Comparison of ENCODE assay signal across 8 mouse cellular contexts in the genomic region with DNA sequence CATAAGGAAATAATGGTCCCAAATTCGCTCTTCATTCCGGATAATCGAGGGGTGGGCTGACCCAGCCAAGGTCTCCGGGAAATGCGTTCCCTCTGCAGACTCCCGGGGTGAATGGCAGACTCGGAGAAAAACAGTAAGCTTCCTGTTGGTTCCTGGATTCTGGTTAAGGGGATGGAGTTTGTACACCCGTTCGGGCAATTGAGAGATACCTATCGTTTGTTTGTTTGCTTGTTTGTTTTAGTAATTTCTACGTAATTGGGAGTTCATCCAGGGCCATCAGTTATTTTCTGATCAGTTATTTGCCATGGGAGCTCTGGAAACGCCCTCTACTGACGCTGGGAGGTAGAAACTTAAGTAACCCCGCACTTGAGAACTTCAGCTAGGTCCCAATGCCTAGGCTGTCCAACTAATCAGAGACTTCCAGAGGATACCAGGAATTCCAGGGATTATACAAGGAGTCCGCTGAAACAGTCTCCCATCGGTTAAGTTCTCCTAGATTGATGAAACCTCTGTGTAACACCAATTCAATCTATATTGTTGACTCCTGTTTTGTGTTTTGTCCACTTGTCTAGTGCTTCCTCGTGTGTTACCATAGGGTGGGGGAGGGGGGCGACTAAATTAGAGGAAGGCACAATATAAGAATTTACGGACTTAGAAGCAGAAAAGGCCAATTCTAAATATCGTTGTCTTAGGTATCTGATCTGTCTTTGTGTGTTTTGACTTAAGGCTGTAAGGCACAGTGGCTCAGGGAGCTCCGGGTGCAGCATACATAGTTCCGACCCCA. TPM values are rescaled to one million over a fixed set of nuclear protein-coding genes. Genes with fewer than 3 reads are reported as not detected.
DNase-seq lines count a peak whose midpoint lies in the region; ATAC-seq lines count a peak whose summit lies in the region.

No protein-coding gene starts in this region.

- no peaks in the 10 kb centered on the region for H3K9me3 ChIP-seq in embryonic facial prominence, embryonic 13.5 days
- no peaks in the 10 kb centered on the region for H3K9me3 ChIP-seq in heart, embryonic 14.5 days (ENCODE audit: control insufficient read depth, low read length)
- no peaks in the 10 kb centered on the region for H3K9me3 ChIP-seq in liver, embryonic 13.5 days (replicated peaks)
- no peaks in the 10 kb centered on the region for H3K9me3 ChIP-seq in stomach, embryonic 15.5 days

- ATAC-seq in embryonic facial prominence, embryonic 13.5 days (ENCODE audit: insufficient number of reproducible peaks, insufficient read depth, low FRiP score, low TSS enrichment, low read depth), result no peak
- no peak for ATAC-seq in heart, embryonic 14.5 days (ENCODE audit: insufficient number of reproducible peaks, insufficient read depth, low FRiP score, low read depth)
- ATAC-seq in liver, embryonic 13.5 days (ENCODE audit: low read depth), result no peak
- ATAC-seq in stomach, embryonic 15.5 days (ENCODE audit: insufficient read depth, low FRiP score, low read depth), result no peak

- peak overlapping the region; percentile 79 for H3K9ac ChIP-seq in embryonic facial prominence, embryonic 13.5 days
- H3K9ac ChIP-seq in heart, embryonic 14.5 days (ENCODE audit: low read length), result peak overlapping the region; percentile 75
- peak overlapping the region; percentile 71 for H3K9ac ChIP-seq in liver, embryonic 13.5 days
- H3K9ac ChIP-seq in stomach, embryonic 15.5 days, result no peak overlapping the region

- H3K36me3 ChIP-seq in embryonic facial prominence, embryonic 13.5 days, result peaks cover 2% of the 10 kb centered on the region
- no peaks in the 10 kb centered on the region for H3K36me3 ChIP-seq in heart, embryonic 14.5 days (ENCODE audit: control insufficient read depth, insufficient read depth, low read length)
- 0 out of 2 replicates have a peak, but pooled peaks cover 3% of the 10 kb centered on the region for H3K36me3 ChIP-seq in liver, embryonic 13.5 days
- H3K36me3 ChIP-seq in stomach, embryonic 15.5 days, result no peaks in the 10 kb centered on the region

- 19% methylated on average over 22 of the region's 22 CpGs for WGBS in embryonic facial prominence, embryonic 13.5 days
- 18% methylated on average over 22 of the region's 22 CpGs for WGBS in heart, embryonic 14.5 days
- WGBS in liver, embryonic 13.5 days (ENCODE audit: insufficient replicate concordance), result 12% methylated on average over 22 of the region's 22 CpGs
- WGBS in stomach, embryonic 15.5 days, result 17% methylated on average over 22 of the region's 22 CpGs

- peak overlapping the region; percentile 81 for H3K4me2 ChIP-seq in embryonic facial prominence, embryonic 13.5 days
- peak overlapping the region; percentile 97 for H3K4me2 ChIP-seq in heart, embryonic 14.5 days (ENCODE audit: low read length)
- peak overlapping the region; percentile 91 for H3K4me2 ChIP-seq in liver, embryonic 13.5 days
- H3K4me2 ChIP-seq in stomach, embryonic 15.5 days, result peak overlapping the region; percentile 64

- peak; percentile 84 for DNase-seq in 416B (ENCODE audit: low read depth)
- peak; percentile 67 for DNase-seq in adrenal gland, adult 8-10 months
- DNase-seq in kidney, postnatal 10 days, result peak; percentile 77
- peak; percentile 18 for DNase-seq in liver, embryonic 13.5 days
- peak; percentile 23 for DNase-seq in neural tube, embryonic 10.5 days (ENCODE audit: extremely low spot score, low spot score)

- no peaks in the 10 kb centered on the region for H3K27me3 ChIP-seq in embryonic facial prominence, embryonic 13.5 days
- no peaks in the 10 kb centered on the region for H3K27me3 ChIP-seq in heart, embryonic 14.5 days (ENCODE audit: control insufficient read depth, insufficient read depth, low read length)
- H3K27me3 ChIP-seq in liver, embryonic 13.5 days, result no peaks in the 10 kb centered on the region
- no peaks in the 10 kb centered on the region for H3K27me3 ChIP-seq in stomach, embryonic 15.5 days (replicated peaks)

- H3K4me3 ChIP-seq in embryonic facial prominence, embryonic 13.5 days, result peak overlapping the region; percentile 61
- H3K4me3 ChIP-seq in heart, embryonic 14.5 days (ENCODE audit: control insufficient read depth in 1 of 2, insufficient read depth in 1 of 2, low read depth in 1 of 2, low read length in 2 of 2), result peak overlapping the region; percentile 61 to 76
- H3K4me3 ChIP-seq in liver, embryonic 13.5 days (replicated peaks), result peak overlapping the region; percentile 74
- H3K4me3 ChIP-seq in stomach, embryonic 15.5 days (replicated peaks), result peak overlapping the region; percentile 75

- no peak overlapping the region for H3K27ac ChIP-seq in embryonic facial prominence, embryonic 13.5 days
- H3K27ac ChIP-seq in heart, embryonic 14.5 days (replicated peaks in 1 of 2; ENCODE audit: control insufficient read depth in 1 of 2, insufficient read depth in 1 of 2, low read depth in 2 of 2, low read length in 2 of 2), result no peak overlapping the region
- H3K27ac ChIP-seq in liver, embryonic 13.5 days, result no peak overlapping the region
- no peak overlapping the region for H3K27ac ChIP-seq in stomach, embryonic 15.5 days

- H3K4me1 ChIP-seq in embryonic facial prominence, embryonic 13.5 days, result no peaks in the 10 kb centered on the region
- H3K4me1 ChIP-seq in heart, embryonic 14.5 days (ENCODE audit: control insufficient read depth in 2 of 2, insufficient read depth in 2 of 2, low read length in 2 of 2), result no peaks in the 10 kb centered on the region
- peaks cover 5% of the 10 kb centered on the region; the same call in 1 of the 2 replicates for H3K4me1 ChIP-seq in liver, embryonic 13.5 days (replicated peaks)
- H3K4me1 ChIP-seq in stomach, embryonic 15.5 days, result no peaks in the 10 kb centered on the region

RNA-seq across cellular contexts. Expression of gene AW146154, which starts 0.7 kb away (rescaled TPM):
- 10 to 100 TPM; 11.7 to 18.0 (median 13.9) TPM for total RNA-seq in adrenal gland, adult 8-10 months (2022)
- 10.7 and 14.5 TPM in 2 replicates for polyA plus RNA-seq in embryonic facial prominence, embryonic 13.5 days (2015; fragmentation: Nextera tagmentation; extraction: Ambion mirVana)
- 6.3 and 7.1 TPM in 2 replicates for polyA plus RNA-seq in heart, embryonic 14.5 days (2014; fragmentation: Nextera tagmentation; extraction: Ambion mirVana)
- polyA plus RNA-seq in liver, embryonic 13.5 days (2015; fragmentation: Nextera tagmentation; extraction: Ambion mirVana), result 2.2 and 4.7 TPM in 2 replicates
- polyA plus RNA-seq in stomach, embryonic 15.5 days (2015; fragmentation: Nextera tagmentation; extraction: Ambion mirVana), result 10.9 and 11.4 TPM in 2 replicates

RNA-seq across cellular contexts. Expression of gene Gm20449, which starts 1.1 kb away (rescaled TPM):
- total RNA-seq in adrenal gland, adult 8-10 months (2022), result under 1 TPM; 0.06 to 0.37 (median 0.09) TPM
- 0.10 and 0.17 TPM in 2 replicates for polyA plus RNA-seq in embryonic facial prominence, embryonic 13.5 days (2015; fragmentation: Nextera tagmentation; extraction: Ambion mirVana)
- polyA plus RNA-seq in heart, embryonic 14.5 days (2014; fragmentation: Nextera tagmentation; extraction: Ambion mirVana), result 0.05 and 0.20 TPM in 2 replicates
- polyA plus RNA-seq in liver, embryonic 13.5 days (2015; fragmentation: Nextera tagmentation; extraction: Ambion mirVana), result not detected in 2 replicates
- polyA plus RNA-seq in stomach, embryonic 15.5 days (2015; fragmentation: Nextera tagmentation; extraction: Ambion mirVana), result 0.08 and 0.14 TPM in 2 replicates

RNA-seq across cellular contexts. Expression of gene Vmn2r57, which starts 51.8 kb away (rescaled TPM):
- under 1 TPM; 0.31 to 0.68 (median 0.44) TPM for total RNA-seq in adrenal gland, adult 8-10 months (2022)
- polyA plus RNA-seq in embryonic facial prominence, embryonic 13.5 days (2015; fragmentation: Nextera tagmentation; extraction: Ambion mirVana), result 0.21 and 0.48 TPM in 2 replicates
- polyA plus RNA-seq in heart, embryonic 14.5 days (2014; fragmentation: Nextera tagmentation; extraction: Ambion mirVana), result 0.12 and 0.19 TPM in 2 replicates
- 0.02 and 0.05 TPM in 2 replicates for polyA plus RNA-seq in liver, embryonic 13.5 days (2015; fragmentation: Nextera tagmentation; extraction: Ambion mirVana)
- polyA plus RNA-seq in stomach, embryonic 15.5 days (2015; fragmentation: Nextera tagmentation; extraction: Ambion mirVana), result 0.14 and 0.22 TPM in 2 replicates

Comparison
In these comparisons a context has a peak if more than half of its experiments do, and no peak if none do; other contexts are left out.
1. DNase-seq: peak in every context shown above with its lines; median percentile 84 in 416B; 77 in kidney, postnatal 10 days; 67 in adrenal gland, adult 8-10 months; 23 in neural tube, embryonic 10.5 days; 18 in liver, embryonic 13.5 days.